Mouse (Mus musculus) small intestine, adult 2 months (tissue): Measurements from ENCODE around the gene Ier2. TPM values are rescaled to one million over a fixed set of nuclear protein-coding genes. Genes with fewer than 3 reads are reported as not detected.

ENCODE experiments used
- H3K27ac ChIP-seq: fragments of 200-500 bp; 2 replicates; pipeline ENCODE4 v1.5.1; 2012; ENCODE audit warnings: low read depth, low read length, control low read depth, inconsistent platforms; ENCODE audit not compliant: insufficient read depth
- H3K27me3 ChIP-seq: fragments of 200-500 bp; 2 replicates; pipeline ENCODE4 v1.6.1; 2012; ENCODE audit warnings: mild to moderate bottlenecking, moderate library complexity, low read length, inconsistent platforms; ENCODE audit not compliant: control insufficient read depth, insufficient read depth
- H3K36me3 ChIP-seq: fragments of 200-500 bp; 2 replicates; pipeline ENCODE4 v1.6.1; 2012; ENCODE audit warnings: mild to moderate bottlenecking, low read length, control low read depth, inconsistent platforms; ENCODE audit not compliant: control insufficient read depth, insufficient read depth
- H3K4me1 ChIP-seq: fragments of 200-500 bp; 2 replicates; pipeline ENCODE4 v1.6.1; 2012; ENCODE audit warnings: low read length, inconsistent platforms, mixed read lengths; ENCODE audit not compliant: control insufficient read depth, insufficient read depth, insufficient read length
- H3K4me3 ChIP-seq: fragments of 200-500 bp; 2 replicates; pipeline ENCODE4 v1.5.1; 2012; ENCODE audit warnings: low read depth, mild to moderate bottlenecking, control low read depth, inconsistent platforms, low read length, moderate library complexity
- CTCF ChIP-seq: fragments of 200-500 bp; IDR thresholded peaks from 2 replicates; pipeline ENCODE4 v1.5.1; 2012; ENCODE audit warnings: low read depth, mild to moderate bottlenecking, control low read depth, inconsistent platforms, low read length, moderate library complexity, mixed read lengths; ENCODE audit not compliant: insufficient replicate concordance, insufficient read length; ENCODE audit errors: extremely low read depth
- POLR2A ChIP-seq: fragments of 200-500 bp; IDR thresholded peaks from 2 replicates; pipeline ENCODE4 v1.6.1; 2012; ENCODE audit warnings: low read depth, mild to moderate bottlenecking, control low read depth, inconsistent platforms, low read length, moderate library complexity
- WGBS: fragments of 180-500 bp; shearing (Covaris S2); methylation state at CpG from one replicate; pipeline ENCODE4 v1.1.7; 2018; 5-methylcytosine and 5-hydroxymethylcytosine counted together
- polyA plus RNA-seq: library from polyadenylated mRNA; depleted of rRNA; stranded (reverse); fragments of >200 nt; gene quantifications from 2 replicates; pipeline ENCODE4 v1.2.3, GENCODE M21; 2012; rRNA removed

Gene Ier2
- 37.0 and 72.7 TPM in 2 replicates for polyA plus RNA-seq

GRCm38 (mm10) chr8:84662581-84663065 is at the start of gene Ier2:
Gene Ier2, minus strand, starts transcription at chr8:84662852.
- WGBS: under 1% methylated on average over 27 of the region's 27 CpGs
- peak within 1 kb of the TSS; percentile 98 for H3K27ac ChIP-seq

GRCm38 (mm10) chr8:84711933-84712758 is 49.5 kb upstream of the Ier2 start:
- WGBS: 63% methylated on average over 11 of the region's 11 CpGs
- peaks cover 6% of the 10 kb centered on the region for H3K4me1 ChIP-seq
- TF ChIP-seq POLR2A (no peak), CTCF (no peak)
- H3K4me3 ChIP-seq: no peak overlapping the region
- peak overlapping the region; percentile 40 for H3K27ac ChIP-seq
- peaks cover 8% of the 10 kb centered on the region for H3K36me3 ChIP-seq
- H3K27me3 ChIP-seq: peaks cover 4% of the 10 kb centered on the region; the same call in 1 of the 2 replicates

More at GRCm38 (mm10) chr8:84662581-84663065, at the start of gene Ier2:
- H3K4me1 ChIP-seq: peaks cover 10% of the 10 kb centered on the region; the same call in 1 of the 2 replicates
- no peak for TF ChIP-seq CTCF
- TF ChIP-seq POLR2A: peak; percentile 100
- no peaks in the 10 kb centered on the region for H3K36me3 ChIP-seq
- no peaks in the 10 kb centered on the region for H3K27me3 ChIP-seq
- peak within 1 kb of the TSS; percentile 95 for H3K4me3 ChIP-seq

DNA sequence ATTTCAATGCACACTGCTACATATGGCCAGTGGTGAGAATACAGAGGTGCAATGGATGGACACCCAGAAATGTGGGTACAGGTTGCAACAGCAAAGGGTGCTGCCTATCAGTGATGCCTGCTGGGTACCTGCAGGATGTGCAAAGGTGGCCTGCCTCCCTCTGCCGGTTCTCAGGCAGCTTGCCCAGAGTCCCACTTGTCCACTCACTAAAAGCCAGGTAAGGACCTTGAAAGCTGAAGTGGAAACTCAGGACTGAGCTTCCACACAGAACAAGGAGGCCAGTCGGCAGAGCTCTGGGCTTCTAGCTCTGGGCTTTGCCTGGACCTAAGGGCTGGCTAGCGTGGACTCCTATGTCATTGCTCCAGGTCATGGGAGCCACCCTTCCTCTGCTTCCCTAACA is 48.7 kb upstream of the Ier2 start:
- H3K36me3 ChIP-seq: peaks cover 4% of the 10 kb centered on the region
- H3K27ac ChIP-seq: no peak overlapping the region
- WGBS: 64% methylated on average over 3 of the region's 3 CpGs
- peaks cover 12% of the 10 kb centered on the region for H3K27me3 ChIP-seq
- no peak overlapping the region for H3K4me3 ChIP-seq
- no peak for TF ChIP-seq CTCF
- no peak for TF ChIP-seq POLR2A
- peaks cover 13% of the 10 kb centered on the region for H3K4me1 ChIP-seq

DNA sequence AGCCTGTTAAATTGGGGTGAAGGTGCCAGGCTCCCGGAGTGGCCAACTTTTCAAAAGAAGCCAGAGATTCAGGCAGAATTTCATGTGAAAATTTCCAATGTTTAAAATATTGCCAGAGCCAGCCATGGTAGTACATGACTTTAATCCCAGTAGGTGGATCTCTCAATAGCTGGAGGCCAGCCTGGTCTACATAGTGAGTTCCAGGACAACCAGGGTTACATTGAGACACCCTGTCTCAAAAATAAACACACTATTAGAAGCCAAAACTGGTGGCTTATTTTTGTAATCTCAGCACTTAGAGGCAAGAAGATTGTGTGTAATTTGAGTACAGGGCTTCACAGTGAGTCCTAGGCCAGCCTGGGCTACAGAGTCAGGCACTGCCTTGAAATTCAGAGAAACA is 47.3 kb upstream of the Ier2 start:
- WGBS: 95% methylated on average over 1 of the region's 1 CpGs
- TF ChIP-seq CTCF (no peak), POLR2A (no peak)
- peaks cover 19% of the 10 kb centered on the region for H3K4me1 ChIP-seq
- peaks cover 23% of the 10 kb centered on the region for H3K27me3 ChIP-seq
- H3K4me3 ChIP-seq: no peak overlapping the region
- H3K27ac ChIP-seq: no peak overlapping the region
- H3K36me3 ChIP-seq: no peaks in the 10 kb centered on the region; the same call in 1 of the 2 replicates

GRCm38 (mm10) chr8:84708774-84709475 is 46.3 kb upstream of the Ier2 start:
- no peak overlapping the region for H3K27ac ChIP-seq
- TF ChIP-seq CTCF: peak; percentile 94
- no peak for TF ChIP-seq POLR2A
- 34% methylated on average over 12 of the region's 12 CpGs for WGBS
- H3K36me3 ChIP-seq: no peaks in the 10 kb centered on the region; the same call in 1 of the 2 replicates
- H3K4me1 ChIP-seq: peaks cover 21% of the 10 kb centered on the region
- peaks cover 29% of the 10 kb centered on the region for H3K27me3 ChIP-seq
- no peak overlapping the region for H3K4me3 ChIP-seq

DNA sequence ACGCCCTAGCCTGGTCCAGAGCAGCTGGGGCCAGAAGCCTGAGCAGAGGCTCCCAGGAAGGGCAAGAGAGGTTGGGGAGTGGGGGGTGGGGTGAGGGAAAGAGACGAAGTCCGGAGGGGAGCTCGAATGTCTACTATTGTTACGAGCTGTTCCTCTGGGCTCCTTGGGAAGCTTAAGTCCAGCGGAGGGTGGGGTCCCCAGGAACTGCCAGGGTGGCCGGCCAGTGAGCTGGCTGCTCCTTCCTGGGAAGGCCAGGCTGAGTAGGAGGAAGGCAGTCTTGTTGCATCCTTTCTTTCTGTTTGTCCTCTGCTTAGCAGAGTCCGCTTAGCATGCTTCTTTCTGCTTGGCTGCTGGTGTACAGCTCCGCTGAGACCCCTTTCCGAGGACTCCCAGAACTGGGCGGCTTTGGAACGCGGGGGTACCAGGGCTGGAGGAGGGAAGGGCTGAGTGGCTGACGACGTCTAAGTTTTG is 45.5 kb upstream of the Ier2 start:
- TF ChIP-seq POLR2A (no peak), CTCF (no peak)
- no peak overlapping the region for H3K27ac ChIP-seq

More for the DNA sequence above, 45.5 kb upstream of the Ier2 start:
- Histone ChIP-seq H3K4me1 (peaks cover 25% of the 10 kb centered on the region), H3K27me3 (peaks cover 29% of the 10 kb centered on the region), H3K4me3 (0 out of 2 replicates have a peak overlapping the region, but pooled peaks have one; percentile 25), H3K36me3 (no peaks in the 10 kb centered on the region)
- WGBS: 69% methylated on average over 15 of the region's 15 CpGs
